Mouse (Mus musculus) stomach, embryonic 14.5 days (tissue): ENCODE measurements around the gene Crocc. TPM values are rescaled to one million over a fixed set of nuclear protein-coding genes. Genes with fewer than 3 reads are reported as not detected.

Source experiments
- ATAC-seq: fragments of 200-750 bp; cut with Nextera tagmentation; 2 replicates; pipeline ENCODE4 v1.8.0; 2017; ENCODE audit warnings: low read depth, moderate TSS enrichment; ENCODE audit not compliant: insufficient number of reproducible peaks, insufficient read depth, low FRiP score
- H3K27ac ChIP-seq: fragments of 300-500 bp; sonication (generic); 2 replicates; pipeline ENCODE4 v1.5.1; 2014; ENCODE audit warnings: mild to moderate bottlenecking, low read length, moderate library complexity, mixed read lengths
- H3K27me3 ChIP-seq: fragments of 300-500 bp; sonication (generic); 2 replicates; pipeline ENCODE4 v1.6.1; 2014; ENCODE audit warnings: low read length, control low read depth, mixed read lengths; ENCODE audit not compliant: control insufficient read depth, insufficient read depth
- H3K36me3 ChIP-seq: fragments of 300-500 bp; sonication (generic); 2 replicates; pipeline ENCODE4 v1.6.1; 2014; ENCODE audit warnings: mild to moderate bottlenecking, control low read depth, low read length, moderate library complexity, mixed read lengths; ENCODE audit not compliant: control insufficient read depth, insufficient read depth
- H3K4me1 ChIP-seq: fragments of 300-500 bp; sonication (generic); 2 replicates; pipeline ENCODE4 v1.6.1; 2014; ENCODE audit warnings: low read length, control low read depth, mixed read lengths; ENCODE audit not compliant: control insufficient read depth, insufficient read depth
- H3K4me2 ChIP-seq: fragments of 300-500 bp; sonication (generic); replicated peaks from 2 replicates; pipeline ENCODE4 v1.6.1; 2014; ENCODE audit warnings: low read depth, low read length, control low read depth
- H3K4me3 ChIP-seq: fragments of 300-500 bp; sonication (generic); 2 replicates; pipeline ENCODE4 v1.5.1; 2014; ENCODE audit warnings: low read depth, low read length, control low read depth
- H3K9ac ChIP-seq: fragments of 300-500 bp; sonication (generic); replicated peaks from 2 replicates; pipeline ENCODE4 v1.6.1; 2014; ENCODE audit warnings: low read depth, mild to moderate bottlenecking, control low read depth, low read length, moderate library complexity, mixed read lengths
- H3K9me3 ChIP-seq: fragments of 300-500 bp; sonication (generic); 2 replicates; pipeline ENCODE4 v1.6.1; 2016; ENCODE audit warnings: low read depth, low read length, control low read depth; ENCODE audit not compliant: control insufficient read depth
- WGBS: fragments of 180-500 bp; shearing (Covaris S2); extraction: QIAGEN DNeasy Blood & Tissue Kit; methylation state at CpG from one replicate; pipeline ENCODE4 v1.1.7; 2014; 5-methylcytosine and 5-hydroxymethylcytosine counted together
- polyA plus RNA-seq: library from polyadenylated mRNA; unstranded; fragments of >200 nt; fragmentation: Nextera tagmentation; extraction: Ambion mirVana; gene quantifications from 2 replicates; pipeline ENCODE4 v1.2.1, GENCODE M21; 2014

Gene Crocc
- polyA plus RNA-seq, 1 experiment from 2014 or later, result 5.9 TPM

- no peaks in the 10 kb centered on the region for H3K27me3 ChIP-seq
- no peaks in the 10 kb centered on the region for H3K4me1 ChIP-seq
- WGBS, result 84% methylated on average over 10 of the region's 10 CpGs
- H3K27ac ChIP-seq, result no peak overlapping the region
- H3K9ac ChIP-seq, result no peak overlapping the region
- no peaks in the 10 kb centered on the region for H3K36me3 ChIP-seq
- no peaks in the 10 kb centered on the region for H3K9me3 ChIP-seq
- H3K4me3 ChIP-seq, result no peak overlapping the region
- ATAC-seq, result no peak
- no peak overlapping the region for H3K4me2 ChIP-seq
Measured at GRCm38 (mm10) chr4:141095016-141095415, 34.7 kb upstream of the Crocc start.

DNA sequence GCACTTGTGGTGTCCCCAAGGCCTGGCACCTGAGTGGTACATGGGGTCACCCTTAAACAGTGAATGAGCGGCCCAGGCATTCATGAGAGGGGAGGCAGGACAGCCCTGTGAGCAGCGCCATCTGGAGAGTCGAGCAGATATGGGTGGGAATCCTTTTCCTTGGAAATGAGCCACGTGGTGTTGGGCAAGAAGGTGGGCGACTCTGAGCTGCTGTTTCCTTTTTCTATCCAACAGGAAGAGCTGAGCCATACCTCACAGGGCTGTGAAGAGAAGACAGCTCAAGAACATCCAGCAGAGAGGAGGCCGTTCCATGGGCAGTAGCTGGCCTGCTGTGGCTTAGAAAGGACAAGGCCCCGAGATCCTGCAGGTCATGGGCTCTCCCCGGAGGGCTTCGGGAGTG, 28.4 kb upstream of the Crocc start:
- H3K9ac ChIP-seq, result no peak overlapping the region
- no peak for ATAC-seq
- no peaks in the 10 kb centered on the region for H3K9me3 ChIP-seq
- WGBS, result 48% methylated on average over 9 of the region's 9 CpGs
- no peaks in the 10 kb centered on the region for H3K36me3 ChIP-seq
- no peak overlapping the region for H3K4me2 ChIP-seq
- H3K4me1 ChIP-seq, result no peaks in the 10 kb centered on the region
- no peak overlapping the region for H3K27ac ChIP-seq
- no peaks in the 10 kb centered on the region for H3K27me3 ChIP-seq
- H3K4me3 ChIP-seq, result no peak overlapping the region

DNA sequence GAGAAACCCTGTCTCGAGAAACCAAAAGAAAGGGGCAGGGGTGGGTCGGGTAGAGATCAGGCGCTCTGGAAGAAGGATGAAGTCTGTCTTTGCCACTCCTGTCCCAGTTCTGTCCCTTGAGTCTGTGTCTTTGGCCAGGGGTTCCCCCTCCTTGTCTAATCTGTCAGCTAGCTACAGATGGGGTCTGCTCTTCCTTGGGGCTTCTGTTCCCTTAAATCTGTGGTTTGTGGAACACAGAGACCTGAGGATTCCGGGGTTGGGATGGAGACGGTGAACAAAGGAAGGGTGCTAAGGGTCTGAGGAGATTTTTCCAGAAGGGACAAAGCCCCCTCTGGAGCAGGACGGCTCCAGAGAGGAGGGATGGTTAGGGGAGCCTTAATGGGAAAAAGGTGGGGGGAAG, 27.7 kb upstream of the Crocc start, which contains the start of gene Spata21:
Spata21 (plus strand) TSS at position 301 of the 400 bp plus-strand sequence.
- WGBS, result 75% methylated on average over 6 of the region's 6 CpGs
- no peak for ATAC-seq
- no peaks in the 10 kb centered on the region for H3K27me3 ChIP-seq
- H3K9ac ChIP-seq, result no peak within 1 kb of the TSS
- H3K4me1 ChIP-seq, result no peaks in the 10 kb centered on the region
- no peak within 1 kb of the TSS for H3K4me3 ChIP-seq
- H3K9me3 ChIP-seq, result no peaks in the 10 kb centered on the region
- no peak within 1 kb of the TSS for H3K27ac ChIP-seq
- H3K4me2 ChIP-seq, result no peak within 1 kb of the TSS
- H3K36me3 ChIP-seq, result no peaks in the 10 kb centered on the region

DNA sequence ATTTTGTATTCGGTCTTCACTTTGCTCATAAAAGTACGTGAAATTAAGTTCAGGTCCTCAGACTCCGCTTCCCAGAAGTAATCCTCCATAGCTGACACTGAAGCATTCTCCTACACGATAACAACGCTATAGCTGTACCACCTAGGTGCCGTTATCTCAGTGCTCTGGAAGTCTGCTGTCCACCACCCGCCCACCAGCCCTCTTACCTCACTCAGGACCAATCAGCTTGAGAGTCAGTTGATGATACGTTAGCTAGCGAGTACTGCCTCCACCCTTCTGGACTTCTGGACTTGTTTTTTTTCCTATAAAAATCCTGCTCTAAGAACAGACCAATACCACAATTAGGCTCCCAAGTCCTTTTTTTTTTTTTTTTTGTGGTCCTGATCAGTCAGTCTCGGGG, 26.5 kb upstream of the Crocc start:
- no peaks in the 10 kb centered on the region for H3K36me3 ChIP-seq
- no peaks in the 10 kb centered on the region for H3K9me3 ChIP-seq
- H3K4me3 ChIP-seq, result no peak overlapping the region
- WGBS, result 62% methylated on average over 10 of the region's 10 CpGs
- no peaks in the 10 kb centered on the region for H3K4me1 ChIP-seq
- H3K4me2 ChIP-seq, result no peak overlapping the region
- H3K9ac ChIP-seq, result no peak overlapping the region
- no peak overlapping the region for H3K27ac ChIP-seq
- no peak for ATAC-seq
- H3K27me3 ChIP-seq, result no peaks in the 10 kb centered on the region

DNA sequence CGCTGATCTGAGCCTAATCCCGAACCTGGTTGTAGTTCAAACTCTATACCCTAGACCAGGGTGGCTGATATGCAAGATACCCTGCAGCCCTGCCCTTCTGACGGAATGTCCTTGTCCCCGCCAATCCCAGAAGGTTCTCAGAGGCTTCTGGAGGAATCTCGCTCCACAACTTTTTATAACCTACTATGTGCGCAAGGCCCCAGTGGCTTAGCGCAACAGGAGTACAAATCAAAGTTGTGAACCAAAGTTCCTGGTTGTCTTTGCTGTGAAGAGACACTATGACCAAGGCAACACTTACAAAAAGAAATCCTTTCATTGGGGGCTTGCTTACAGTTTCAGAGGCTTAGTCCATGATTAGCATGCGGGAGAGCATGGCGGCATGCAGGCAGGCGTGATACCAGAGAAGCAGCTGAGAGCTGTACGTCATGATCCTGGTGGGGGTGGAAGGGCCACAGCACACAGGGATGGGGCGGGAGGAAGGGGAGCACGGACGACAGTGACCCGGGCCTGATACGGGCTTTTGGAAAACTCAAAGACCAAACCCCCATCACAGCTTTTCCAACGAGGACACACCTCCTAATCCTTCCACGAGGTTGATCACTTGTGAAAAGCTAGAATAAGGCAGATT, 18.3 kb upstream of the Crocc start:
- H3K4me2 ChIP-seq, result no peak overlapping the region

DNA sequence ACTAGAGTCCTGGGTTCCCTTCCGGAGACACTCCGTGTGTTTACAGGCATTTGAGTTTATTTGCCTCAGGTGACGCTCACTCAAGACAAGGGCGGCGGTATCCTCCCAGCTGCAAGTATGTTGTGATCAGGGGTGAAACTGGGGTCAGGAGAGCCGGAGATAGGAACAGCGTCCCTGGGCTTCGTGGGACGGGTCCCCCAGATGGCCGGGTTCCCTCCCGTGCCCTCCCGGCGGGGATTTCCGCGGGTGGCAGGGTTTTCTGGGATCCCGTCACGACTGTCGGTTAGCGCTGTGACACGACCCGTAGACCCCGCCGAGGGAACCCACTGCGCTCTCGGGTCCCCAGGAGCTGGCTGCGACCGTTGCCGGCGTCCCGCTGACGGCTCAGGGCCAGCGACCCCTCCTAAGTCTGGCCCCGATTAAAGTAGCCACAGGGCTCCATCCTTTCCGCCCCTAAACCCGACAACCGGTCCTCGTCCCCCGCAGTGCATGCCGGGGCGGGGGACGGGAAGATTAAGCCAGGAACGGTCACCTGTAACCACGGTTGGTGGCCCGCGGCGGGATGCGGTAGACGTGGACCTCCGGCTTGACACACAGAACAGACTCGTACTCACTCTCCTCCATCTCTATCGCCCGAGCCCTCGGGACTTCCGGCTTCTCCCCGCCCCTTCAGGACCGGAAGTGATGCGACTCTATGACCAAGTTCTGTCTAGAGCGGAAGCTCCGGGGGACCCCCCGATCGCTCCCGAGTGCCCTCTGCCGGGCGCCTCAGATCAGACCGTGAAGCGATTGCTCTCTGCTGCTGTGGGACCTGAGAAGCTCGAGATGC, 17.5 kb upstream of the Crocc start, which contains the start of gene Necap2:
Necap2 (minus strand) TSS at position 677 of the 829 bp plus-strand sequence.
- under 1% methylated on average over 67 of the region's 67 CpGs for WGBS
- Histone ChIP-seq H3K9ac (peak within 1 kb of the TSS; percentile 92), H3K27ac (peak within 1 kb of the TSS; percentile 33; the same call in 1 of the 2 replicates), H3K27me3 (no peaks in the 10 kb centered on the region), H3K36me3 (peaks cover 4% of the 10 kb centered on the region), H3K4me1 (peaks cover 10% of the 10 kb centered on the region; the same call in 1 of the 2 replicates), H3K4me2 (peak within 1 kb of the TSS; percentile 98), H3K4me3 (peak within 1 kb of the TSS; percentile 98), H3K9me3 (no peaks in the 10 kb centered on the region)
- ATAC-seq, result peak; percentile 93

More for the DNA sequence above, 18.3 kb upstream of the Crocc start:
- WGBS, result 75% methylated on average over 18 of the region's 18 CpGs
- ATAC-seq, result no peak
- no peak overlapping the region for H3K9ac ChIP-seq
- peaks cover 10% of the 10 kb centered on the region; the same call in 1 of the 2 replicates for H3K4me1 ChIP-seq
- H3K36me3 ChIP-seq, result peaks cover 2% of the 10 kb centered on the region
- H3K9me3 ChIP-seq, result no peaks in the 10 kb centered on the region
- no peak overlapping the region for H3K27ac ChIP-seq
- H3K27me3 ChIP-seq, result no peaks in the 10 kb centered on the region
- H3K4me3 ChIP-seq, result peak overlapping the region; percentile 98; the same call in 1 of the 2 replicates

DNA sequence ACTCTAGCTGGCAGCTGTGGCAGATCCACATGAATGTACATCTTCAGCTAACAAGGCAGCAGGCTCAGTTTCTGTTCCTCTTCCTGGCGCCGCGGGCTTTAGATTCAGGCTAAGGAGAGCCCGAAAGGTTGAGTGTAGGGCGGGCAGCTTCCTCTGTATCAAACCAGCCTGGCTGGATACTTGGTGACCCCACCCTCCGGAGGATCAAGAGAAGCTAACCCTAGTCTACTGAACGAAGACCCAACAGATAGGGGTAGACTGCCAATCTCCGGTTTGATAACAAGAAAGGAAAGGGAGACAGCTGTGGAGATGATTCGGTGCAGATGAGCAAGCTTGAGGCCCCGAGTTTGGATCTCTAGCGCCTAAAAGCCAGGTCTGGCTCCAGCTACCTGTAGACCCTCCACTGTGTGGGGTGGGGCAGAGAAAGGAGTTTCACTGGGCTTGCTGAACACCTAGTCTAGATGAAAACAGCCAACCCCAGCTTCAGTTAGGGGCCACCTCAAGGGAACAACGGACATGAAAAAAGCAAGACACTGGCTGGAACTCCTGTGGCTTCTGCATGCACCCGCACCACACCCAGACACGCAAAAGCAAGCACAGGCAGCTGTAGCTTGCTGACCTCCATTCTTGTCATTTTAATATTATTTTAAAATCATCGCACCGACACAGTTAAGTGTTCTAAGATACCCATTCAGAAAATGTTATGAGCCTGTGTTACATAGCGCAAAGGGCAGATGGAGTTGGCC, 16.6 kb upstream of the Crocc start:
- H3K4me3 ChIP-seq, result peak overlapping the region; percentile 98
- H3K9ac ChIP-seq, result peak overlapping the region; percentile 92; the same call in 1 of the 2 replicates
- H3K27me3 ChIP-seq, result no peaks in the 10 kb centered on the region
- no peak for ATAC-seq
- no peak overlapping the region for H3K27ac ChIP-seq
- 72% methylated on average over 17 of the region's 17 CpGs for WGBS
- peak overlapping the region; percentile 98 for H3K4me2 ChIP-seq
- H3K9me3 ChIP-seq, result no peaks in the 10 kb centered on the region
- H3K36me3 ChIP-seq, result peaks cover 10% of the 10 kb centered on the region
- peaks cover 10% of the 10 kb centered on the region; the same call in 1 of the 2 replicates for H3K4me1 ChIP-seq

DNA sequence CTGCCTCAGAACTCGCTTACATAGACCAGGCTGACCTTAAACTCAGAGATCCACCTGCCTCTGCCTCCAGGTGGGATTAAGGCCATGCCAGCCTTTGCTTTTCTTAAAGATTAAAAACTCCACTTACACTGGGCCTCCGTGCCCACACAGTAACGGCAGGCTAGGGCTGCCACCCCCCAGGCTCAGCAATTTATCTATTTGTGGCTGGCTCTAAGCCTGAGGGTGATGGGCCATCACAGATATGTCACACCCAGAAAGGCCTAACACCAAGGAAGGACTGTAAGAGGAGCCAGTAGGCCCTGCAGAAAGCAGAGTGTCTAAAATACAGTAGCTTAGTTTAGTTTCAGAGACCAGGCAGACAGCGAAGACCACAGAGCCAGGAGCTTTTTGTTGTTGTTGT, 13.8 kb upstream of the Crocc start:
- 91% methylated on average over 4 of the region's 4 CpGs for WGBS
- no peak for ATAC-seq

More for the DNA sequence above, 13.8 kb upstream of the Crocc start:
- H3K9me3 ChIP-seq, result no peaks in the 10 kb centered on the region
- no peaks in the 10 kb centered on the region for H3K27me3 ChIP-seq
- peaks cover 10% of the 10 kb centered on the region; the same call in 1 of the 2 replicates for H3K4me1 ChIP-seq
- no peak overlapping the region for H3K27ac ChIP-seq
- H3K9ac ChIP-seq, result no peak overlapping the region
- H3K4me3 ChIP-seq, result no peak overlapping the region
- H3K36me3 ChIP-seq, result peaks cover 34% of the 10 kb centered on the region
- no peak overlapping the region for H3K4me2 ChIP-seq
